Mouse (Mus musculus) CH12.LX (cell line): ENCODE measurements at regions not wholly inside any gene's neighbourhood (a gene's known extent, or its start where the extent isn't known, plus 50 kb on each side); places are given as distances from the start of the nearest gene placed in this dataset.

Source experiments
- CTCF ChIP-seq, 2 experiments: IDR thresholded peaks in 1 of 2; conservative IDR thresholded peaks in 1 of 2; 2 replicates each; pipeline ENCODE4 v1.5.1; 2011 to 2012; ENCODE audit warnings: low read depth in 2 of 2, low read length in 2 of 2, improper control_type of control experiment in 1 of 2, inconsistent platforms in 1 of 2, mild to moderate bottlenecking in 1 of 2, moderate library complexity in 1 of 2
- ETS1 ChIP-seq: conservative IDR thresholded peaks from 2 replicates; pipeline ENCODE4 v1.6.1; 2012; ENCODE audit warnings: low read depth, mild to moderate bottlenecking, inconsistent platforms, low read length, improper control_type of control experiment, moderate library complexity
- GABPA ChIP-seq: IDR thresholded peaks from 2 replicates; pipeline ENCODE4 v1.6.1; 2012; ENCODE audit warnings: low read depth, low read length, improper control_type of control experiment, inconsistent platforms; ENCODE audit not compliant: insufficient replicate concordance
- POLR2AphosphoS2 ChIP-seq: IDR thresholded peaks from 2 replicates; pipeline ENCODE4 v1.6.1; 2011; ENCODE audit warnings: low read depth, low read length, improper control_type of control experiment

- TF ChIP-seq CTCF (conservative IDR thresholded peaks at IDR 0.05 in 1 of 2, IDR thresholded peaks at IDR 0.05 in 1 of 2; ENCODE audit: low read depth in 2 of 2, low read length in 2 of 2) (no peak), ETS1 (no peak), POLR2AphosphoS2 (no peak), GABPA (no peak)
Observed at GRCm38 (mm10) chr6:107462440-107462839, 67.1 kb upstream of the Lrrn1 start.
